Mouse (Mus musculus) liver (tissue): ENCODE measurements around the gene Fam19a1.

Experiments
- DNase-seq: peaks from one replicate; pipeline ENCODE4 v3.0.0-alpha.2; 2020; ENCODE audit warnings: mixed read lengths

Fam19a1 gene

GRCm38 (mm10) chr6:96266456-96266855, 153.5 kb downstream of the Fam19a1 start:
- no peak for DNase-seq

GRCm38 (mm10) chr6:96268788-96269187, 155.8 kb downstream of the Fam19a1 start:
- DNase-seq: no peak

DNA sequence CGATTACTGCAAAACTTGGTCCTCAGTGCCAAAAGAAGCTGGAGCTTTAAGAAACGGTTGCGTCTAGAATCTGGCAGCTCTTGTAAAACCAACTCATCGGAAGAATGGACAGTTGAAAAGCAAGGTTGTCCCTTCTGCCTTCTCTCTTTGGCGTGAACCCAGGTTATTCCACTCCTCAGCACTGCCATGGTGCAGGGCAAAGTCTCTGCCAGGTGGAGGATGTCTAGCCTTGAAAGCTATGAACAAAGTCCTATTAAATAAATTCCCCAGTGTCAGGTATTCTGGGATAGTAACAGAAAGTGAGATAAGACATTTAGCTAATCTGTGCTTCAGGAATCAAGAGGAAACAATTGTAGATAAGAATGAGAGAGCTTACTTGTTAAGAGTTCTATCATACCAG, 157.5 kb downstream of the Fam19a1 start:
- no peak for DNase-seq

DNA sequence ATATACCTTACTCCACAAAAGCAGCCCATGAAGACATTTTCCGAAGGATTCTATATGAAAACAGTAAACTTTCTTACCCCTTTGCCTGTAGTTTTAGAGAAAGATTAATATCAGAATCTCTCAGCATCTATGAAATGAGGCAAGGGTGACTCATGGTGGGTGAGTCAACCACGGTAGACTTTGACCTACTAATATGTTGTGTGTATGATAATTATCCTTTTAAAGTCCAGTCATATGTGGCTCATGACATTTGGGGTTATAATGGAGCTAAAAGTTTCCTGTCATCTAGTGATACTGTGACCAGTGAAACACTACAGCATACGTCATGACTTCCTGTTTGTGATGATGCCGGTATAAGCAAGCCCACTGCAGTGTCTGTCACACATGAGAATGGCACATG, 170.8 kb downstream of the Fam19a1 start:
- DNase-seq: no peak

DNA sequence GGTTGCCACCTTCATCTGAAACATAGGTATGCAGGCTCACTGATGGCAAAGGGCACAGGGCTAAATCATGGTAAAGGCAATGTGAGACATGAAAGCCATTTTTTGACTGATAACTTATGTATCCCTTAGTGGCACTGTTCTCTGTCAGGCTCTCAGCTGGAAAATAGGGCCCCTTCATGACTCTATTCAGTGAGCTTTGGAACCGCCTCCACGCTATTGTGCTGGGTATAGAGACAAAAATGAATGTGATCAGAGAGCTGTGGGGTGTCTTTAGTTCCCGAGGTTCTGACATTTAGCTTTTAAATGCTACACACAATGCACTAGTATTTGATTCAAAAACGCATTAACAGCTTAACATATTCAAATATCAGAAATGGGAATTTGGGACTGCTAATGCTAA, 171.6 kb downstream of the Fam19a1 start:
- DNase-seq: no peak

- no peak for DNase-seq
Observed at GRCm38 (mm10) chr6:96286276-96286675, 173.3 kb downstream of the Fam19a1 start.

GRCm38 (mm10) chr6:96287377-96287776, 174.4 kb downstream of the Fam19a1 start:
- no peak for DNase-seq

- DNase-seq: no peak
Observed at GRCm38 (mm10) chr6:96289672-96290071, 176.7 kb downstream of the Fam19a1 start.

GRCm38 (mm10) chr6:96347491-96347890, 234.5 kb downstream of the Fam19a1 start:
- no peak for DNase-seq

- DNase-seq: no peak
Observed at GRCm38 (mm10) chr6:96349446-96350025, 236.6 kb downstream of the Fam19a1 start.

- DNase-seq: no peak
Observed at GRCm38 (mm10) chr6:96369544-96369943, 256.6 kb downstream of the Fam19a1 start.

GRCm38 (mm10) chr6:96372848-96373247, 259.9 kb downstream of the Fam19a1 start:
- no peak for DNase-seq

- no peak for DNase-seq
Observed at GRCm38 (mm10) chr6:96373274-96373673, 260.3 kb downstream of the Fam19a1 start.

GRCm38 (mm10) chr6:96376773-96377172, 263.8 kb downstream of the Fam19a1 start:
- no peak for DNase-seq

DNA sequence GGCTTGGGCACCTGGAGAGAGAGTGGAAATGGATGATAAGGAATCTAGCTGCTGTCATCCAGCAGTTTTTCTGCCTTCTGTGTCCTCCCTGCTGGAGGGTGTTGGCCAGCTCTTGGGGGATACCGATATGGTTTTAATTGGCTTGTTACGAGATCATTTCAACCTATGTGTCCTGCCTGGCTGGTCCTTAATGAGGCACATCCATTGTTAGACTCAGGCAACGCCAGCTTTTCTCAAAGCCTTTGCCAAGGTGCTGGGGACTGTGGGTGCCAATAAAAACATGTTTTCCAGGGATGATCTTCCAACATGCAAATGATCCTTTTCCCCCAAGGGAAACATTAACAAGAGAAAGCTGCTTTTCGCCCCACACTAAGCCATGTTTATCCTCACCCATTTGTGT, 266.3 kb downstream of the Fam19a1 start:
- no peak for DNase-seq

DNA sequence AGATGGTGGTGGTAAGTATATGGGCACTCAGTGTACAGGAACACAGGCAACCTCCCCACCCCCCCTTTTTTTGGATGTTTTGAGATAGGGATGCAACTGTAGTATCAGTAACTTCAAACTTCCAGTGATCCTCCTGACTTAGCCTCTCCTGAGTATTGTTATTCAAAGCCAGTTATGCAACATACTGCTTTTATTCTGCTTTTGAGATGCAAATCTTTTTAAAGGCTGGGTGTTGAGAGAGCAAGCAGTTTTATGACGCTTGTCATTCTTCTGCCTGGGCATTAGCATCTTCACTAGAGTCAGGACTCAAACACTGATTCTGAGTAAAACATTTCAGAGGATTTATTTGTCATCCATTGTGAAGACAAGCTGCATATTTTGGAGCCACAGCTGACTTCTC, 271.5 kb downstream of the Fam19a1 start:
- no peak for DNase-seq

DNA sequence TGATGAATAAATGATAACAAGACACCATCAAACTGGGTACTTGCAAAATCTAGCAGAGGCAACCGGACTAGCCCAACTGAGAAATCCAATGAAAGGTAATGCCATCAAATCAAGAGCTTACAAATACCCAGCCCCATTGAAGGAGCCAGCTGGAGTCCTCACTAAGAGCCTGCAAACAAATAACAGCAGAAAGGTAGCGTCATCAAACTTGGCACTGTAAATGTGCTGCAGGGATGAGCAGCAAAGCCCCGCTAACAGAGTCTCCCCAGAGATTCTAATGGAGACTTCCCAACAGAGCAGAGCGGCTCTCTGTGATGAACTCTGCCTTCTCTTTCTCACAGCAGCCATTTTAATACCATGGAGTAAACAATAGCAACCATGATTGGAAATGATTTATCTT, 305.9 kb downstream of the Fam19a1 start:
- no peak for DNase-seq

DNA sequence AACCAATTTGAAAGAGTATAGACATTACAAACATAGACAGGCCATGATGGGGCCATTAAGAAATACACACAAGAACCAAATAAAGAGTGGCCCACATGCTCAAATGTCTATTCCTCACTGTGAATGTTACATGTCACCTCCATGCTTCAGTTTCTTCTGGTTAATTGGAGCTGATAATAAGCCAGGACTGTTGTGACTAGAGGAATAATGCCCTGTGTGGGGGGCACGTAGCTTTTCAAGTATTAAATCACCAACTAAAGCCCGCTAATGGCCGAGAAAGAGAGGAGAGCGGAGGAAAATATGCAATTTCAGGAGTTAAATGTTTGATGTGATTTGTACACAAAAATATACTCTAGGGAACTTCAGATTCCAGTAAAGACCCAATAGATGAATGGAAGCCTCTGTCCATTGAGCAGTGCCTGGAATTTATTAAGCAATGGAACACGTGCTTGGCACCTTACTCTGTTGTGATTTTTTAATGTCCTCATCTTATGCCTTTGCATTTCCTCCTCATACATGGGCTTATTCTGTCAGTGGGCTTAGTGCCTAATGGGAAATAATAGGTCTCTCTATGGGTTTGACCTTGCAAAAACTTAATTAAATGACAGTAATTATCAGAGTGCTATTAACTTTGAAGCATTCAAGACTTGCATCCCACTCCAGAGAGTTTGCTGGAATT, 306.9 kb downstream of the Fam19a1 start:
- no peak for DNase-seq

DNA sequence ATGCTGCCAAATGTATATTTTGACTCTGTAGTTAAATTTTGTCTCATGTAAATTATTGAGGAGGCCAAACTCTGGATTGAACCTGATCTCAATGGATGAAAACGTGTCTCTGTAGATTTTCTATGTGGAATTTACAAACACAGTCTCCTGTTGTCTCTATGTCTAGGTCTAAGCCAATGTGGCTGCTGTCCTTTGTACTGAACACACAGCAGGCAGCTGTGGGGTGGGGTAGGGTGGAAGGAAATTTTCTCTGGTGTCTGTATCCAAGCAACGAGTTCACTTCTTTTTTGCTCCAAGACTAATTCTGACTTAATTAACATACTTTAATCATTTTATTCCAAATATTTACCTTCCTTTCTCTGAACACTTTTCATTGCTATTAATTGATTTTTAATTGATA, 307.6 kb downstream of the Fam19a1 start:
- no peak for DNase-seq

DNA sequence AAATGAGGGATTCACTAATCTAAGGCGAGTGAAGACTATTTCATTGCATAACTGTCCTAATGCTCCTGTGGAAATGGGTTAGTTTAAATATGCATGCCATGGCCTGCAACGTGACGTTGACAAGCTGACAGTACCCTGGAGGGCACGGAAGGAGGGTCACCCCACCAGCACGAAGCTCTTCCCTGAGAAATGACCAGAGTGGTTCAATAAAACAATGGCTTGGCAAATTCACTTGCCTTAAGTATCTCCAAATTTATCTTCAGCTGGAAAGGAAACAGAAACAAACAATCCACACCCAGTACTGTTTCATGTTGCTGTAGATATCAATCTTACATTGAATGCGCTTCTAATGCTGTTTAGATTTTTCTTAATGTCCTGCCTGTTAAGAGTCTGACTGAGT, 316.4 kb downstream of the Fam19a1 start:
- DNase-seq: no peak

DNA sequence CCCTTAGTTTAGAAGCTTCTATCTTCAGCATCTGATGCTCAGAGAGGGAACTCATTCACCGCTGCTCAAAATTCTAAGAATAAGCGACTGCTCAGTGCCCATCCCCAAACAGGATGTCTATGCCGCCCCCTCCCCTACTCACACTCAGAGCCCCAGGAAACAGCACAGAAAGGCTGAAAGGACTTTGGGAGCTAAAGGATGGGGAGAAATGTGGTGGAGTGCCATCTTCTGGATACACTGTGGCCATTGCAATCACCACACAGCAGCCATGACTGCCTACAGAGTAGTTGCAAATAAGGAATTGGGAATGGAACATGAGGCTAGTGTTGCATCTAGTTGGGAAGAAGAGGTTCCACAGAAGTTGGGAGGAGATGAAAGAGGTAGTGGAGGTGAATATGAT, 319.4 kb downstream of the Fam19a1 start:
- no peak for DNase-seq

DNA sequence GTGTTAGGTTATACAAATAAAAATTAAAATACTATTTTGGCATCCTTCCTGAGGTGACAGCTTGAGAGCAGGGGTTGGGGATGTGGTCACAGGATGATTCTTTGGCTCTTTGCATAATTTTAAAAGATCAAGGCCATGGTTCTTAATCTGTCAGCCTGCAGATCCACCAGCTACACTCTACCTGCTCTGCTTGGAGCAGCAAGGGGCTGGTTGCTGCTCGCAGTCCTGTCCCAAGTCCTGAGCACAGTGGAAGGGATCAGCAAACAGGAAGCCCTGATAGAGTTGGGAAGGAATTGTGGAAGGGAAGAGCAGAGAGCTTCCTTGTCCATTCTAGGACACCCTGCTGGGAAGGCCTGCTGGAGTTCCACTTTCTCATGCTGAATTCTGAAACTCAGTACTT, 320.9 kb downstream of the Fam19a1 start:
- DNase-seq: no peak

DNA sequence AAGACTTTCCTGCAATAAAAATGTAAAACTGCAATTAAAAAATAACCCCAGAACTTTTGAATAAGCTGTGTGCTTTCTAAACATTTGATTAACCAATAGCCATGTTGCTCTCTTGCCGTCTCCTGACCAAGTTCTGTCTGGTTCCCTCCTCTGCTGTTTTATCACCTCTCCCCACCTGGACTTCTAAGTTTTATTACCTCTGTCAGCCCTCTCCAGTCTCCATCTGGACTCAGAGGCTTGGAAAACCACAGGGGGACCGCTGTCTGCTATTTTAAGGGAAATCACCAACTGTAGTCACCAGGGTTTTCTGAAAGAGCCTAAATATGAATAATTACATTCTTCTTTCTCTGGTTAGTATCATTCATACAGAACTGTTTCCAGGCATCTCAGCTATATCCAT, 322.6 kb downstream of the Fam19a1 start:
- DNase-seq: no peak

DNA sequence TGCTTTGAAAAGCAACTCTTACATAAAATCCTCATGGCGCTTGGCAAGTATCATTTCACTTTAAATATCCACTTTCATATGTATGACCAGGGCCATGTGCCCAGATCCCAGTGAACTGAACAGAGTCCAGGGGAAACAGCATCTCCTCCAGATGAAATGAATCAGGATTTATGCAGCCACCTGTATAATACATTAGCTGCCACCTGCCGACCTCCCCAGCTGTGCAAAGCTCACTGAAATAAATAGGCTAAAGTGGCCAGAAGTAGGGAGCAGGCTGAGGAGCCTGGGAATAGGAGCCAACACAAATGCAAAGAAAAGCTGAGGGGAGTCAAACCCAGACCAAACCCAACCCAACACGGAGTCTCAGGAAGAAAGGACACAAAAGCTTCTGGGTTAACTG, 324.9 kb downstream of the Fam19a1 start:
- DNase-seq: no peak

GRCm38 (mm10) chr6:96439419-96439818, 326.5 kb downstream of the Fam19a1 start:
- DNase-seq: no peak
